Mouse (Mus musculus): ENCODE data around the gene Cybb.
"Not testable (repeated sequence)": the region's sequence is repeated elsewhere in the genome, so short reads cannot be mapped to it uniquely, and the experiment has no call there.

Cybb gene

GRCm38 (mm10) chrX:9487671-9488070 is at the start of gene Cybb:
Cybb (minus strand) TSS chrX:9487771.
- no peak for DNase-seq (ENCODE audit: low spot score)

DNA sequence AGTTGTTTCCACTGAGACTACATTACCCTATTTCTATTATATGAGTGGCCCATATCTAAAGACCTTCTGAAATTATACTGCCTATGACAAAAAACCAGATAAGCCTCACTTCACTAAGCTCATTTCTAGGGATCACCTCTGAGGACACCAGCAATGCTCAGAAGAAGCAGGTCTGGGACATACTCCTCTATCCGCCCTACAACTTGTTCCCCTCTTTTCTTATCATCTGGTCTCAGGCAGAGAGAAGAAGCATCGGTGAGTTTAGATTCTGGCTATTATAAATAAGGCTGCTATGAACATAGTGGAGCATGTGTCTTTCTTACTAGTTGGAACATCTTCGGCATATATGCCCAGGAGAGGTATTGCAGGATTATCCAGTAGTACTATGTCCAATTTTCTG is 49.3 kb upstream of the Cybb start:
- no peak for DNase-seq (ENCODE audit: low spot score)

DNA sequence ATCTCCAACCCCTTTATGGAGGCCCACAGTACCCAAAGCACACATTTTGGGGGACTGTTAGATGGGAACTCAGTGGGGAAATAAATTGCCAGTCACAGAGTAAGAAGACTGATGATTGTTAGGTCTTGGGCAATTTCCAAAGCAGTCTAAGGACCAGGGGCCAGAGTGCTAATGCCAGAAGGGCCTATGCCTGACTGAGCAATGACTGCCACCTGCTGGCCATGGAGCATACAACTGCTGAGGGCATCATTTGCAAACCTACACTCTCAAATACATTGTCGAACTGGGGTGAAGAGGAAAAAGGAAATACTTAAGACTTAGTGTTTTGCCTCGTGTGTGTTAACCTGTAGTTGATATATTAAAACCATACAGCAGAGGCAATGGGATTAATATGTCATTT is 32.4 kb upstream of the Cybb start:
- DNase-seq (ENCODE audit: low spot score) = peak; percentile 3

DNA sequence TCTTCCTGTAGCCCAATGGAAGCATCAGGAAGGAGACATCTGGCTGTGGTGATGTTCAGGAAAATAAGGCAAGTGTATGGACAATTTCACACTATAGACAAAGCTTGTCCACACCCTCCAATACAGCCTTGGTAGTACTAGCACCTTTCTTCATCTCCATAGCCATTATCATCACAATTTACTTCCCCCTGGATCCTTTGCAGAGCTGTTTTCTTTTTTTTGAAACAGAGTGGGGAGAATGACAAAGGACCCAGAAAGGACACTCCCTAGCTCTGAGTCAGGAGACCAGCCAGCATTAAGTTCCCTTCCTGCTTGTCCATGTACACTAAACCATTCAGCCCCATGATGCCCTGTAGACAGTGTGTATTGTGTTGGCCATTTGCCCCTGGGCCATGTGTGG is 30.0 kb upstream of the Cybb start:
- DNase-seq (ENCODE audit: low spot score) = not testable (repeated sequence)

GRCm38 (mm10) chrX:9475036-9475435 is 12.5 kb downstream of the Cybb start:
- DNase-seq (ENCODE audit: low spot score) = not testable (repeated sequence)

DNA sequence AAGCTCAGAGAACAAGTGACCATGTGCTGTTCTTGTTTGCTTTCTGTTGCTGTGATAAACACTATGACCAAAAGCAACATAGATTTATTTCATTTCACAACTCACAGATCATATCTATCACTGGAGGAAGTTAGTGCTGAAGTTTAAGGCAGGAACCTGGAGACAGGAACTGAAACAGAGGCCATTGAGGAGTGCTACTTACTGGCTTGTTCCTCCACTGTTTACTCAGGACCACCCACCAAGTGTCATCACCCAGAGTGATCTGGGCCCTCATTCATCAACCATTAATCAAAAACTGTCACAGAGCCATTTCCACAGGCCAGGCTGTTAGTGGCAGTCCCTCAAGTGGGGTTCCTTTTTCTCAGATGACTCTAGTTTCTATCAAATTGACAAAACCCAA is 13.1 kb downstream of the Cybb start:
- no peak for DNase-seq (ENCODE audit: low spot score)

DNA sequence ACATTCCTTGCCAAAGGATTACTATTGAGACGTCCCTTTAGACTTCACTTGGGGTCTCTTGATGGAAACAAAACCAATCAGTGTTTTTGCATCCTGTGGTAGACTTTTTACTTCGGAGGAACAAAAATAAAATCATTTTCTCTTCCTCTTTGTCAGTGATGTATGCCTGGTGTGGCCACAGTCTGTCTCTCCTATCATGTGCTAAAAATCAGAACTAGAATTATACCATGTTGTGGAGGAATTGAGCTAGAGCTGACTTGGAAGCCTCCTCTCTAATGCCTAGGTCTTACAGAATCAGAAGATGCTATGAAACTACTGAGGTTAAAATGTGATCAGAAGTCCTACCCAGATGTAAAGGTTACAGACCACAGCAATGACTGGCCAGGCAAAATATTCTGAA is 13.8 kb downstream of the Cybb start:
- no peak for DNase-seq (ENCODE audit: low spot score)

DNA sequence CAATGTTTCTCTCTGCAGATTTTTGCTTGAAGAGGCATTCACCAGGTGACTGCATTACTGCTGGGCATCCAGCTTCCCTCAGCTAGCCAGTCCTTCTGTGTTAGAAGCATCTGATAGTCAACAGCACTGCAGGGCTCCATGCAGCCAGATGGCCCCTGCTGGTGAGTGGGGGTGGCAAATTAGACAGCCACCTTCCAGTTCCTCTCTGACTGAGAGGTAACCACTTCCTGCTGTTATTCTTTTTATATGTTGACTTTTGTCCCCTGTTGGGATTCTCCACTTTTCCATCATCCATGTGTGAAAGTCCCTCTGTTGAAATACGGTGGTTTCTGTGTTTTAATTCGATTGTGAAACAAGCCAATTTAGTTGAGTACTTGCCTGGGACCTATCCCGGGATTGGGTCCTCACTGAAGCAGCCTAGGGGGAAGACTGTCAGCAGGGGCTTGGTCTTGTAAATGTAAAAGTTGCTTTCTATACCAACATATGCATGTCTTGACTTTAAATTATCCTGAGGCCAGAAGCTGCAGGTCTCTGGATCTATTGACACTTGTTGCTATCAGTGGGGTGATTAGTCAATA is 16.7 kb downstream of the Cybb start:
- DNase-seq (ENCODE audit: low spot score) = peak; percentile 16

GRCm38 (mm10) chrX:9469100-9469499 is 18.5 kb downstream of the Cybb start:
- no peak for DNase-seq (ENCODE audit: low spot score)

- no peak for DNase-seq (ENCODE audit: low spot score)
Observed at GRCm38 (mm10) chrX:9467020-9467419, 20.6 kb downstream of the Cybb start.

- DNase-seq (ENCODE audit: low spot score) = no peak
Observed at GRCm38 (mm10) chrX:9465890-9466289, 21.7 kb downstream of the Cybb start.

DNA sequence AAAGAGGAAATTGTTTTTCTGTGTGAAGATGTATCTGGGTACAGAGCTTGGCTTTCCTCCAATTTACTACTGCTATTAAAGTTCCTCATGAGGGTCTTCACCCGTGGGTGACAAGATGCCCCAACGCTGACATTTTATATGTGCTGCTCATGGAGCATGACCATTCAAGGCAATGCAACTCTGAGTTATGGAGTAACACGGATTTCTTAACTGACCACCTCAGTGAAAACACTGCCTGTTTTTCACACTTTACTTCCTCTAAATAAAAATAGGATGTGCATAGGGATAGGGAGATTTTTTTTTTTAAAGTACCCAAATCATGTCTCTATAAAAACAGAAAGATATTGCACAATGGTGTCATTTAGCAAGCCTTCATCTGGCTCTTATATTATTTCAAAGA is 24.9 kb downstream of the Cybb start:
- peak; percentile 15 for DNase-seq (ENCODE audit: low spot score)

DNA sequence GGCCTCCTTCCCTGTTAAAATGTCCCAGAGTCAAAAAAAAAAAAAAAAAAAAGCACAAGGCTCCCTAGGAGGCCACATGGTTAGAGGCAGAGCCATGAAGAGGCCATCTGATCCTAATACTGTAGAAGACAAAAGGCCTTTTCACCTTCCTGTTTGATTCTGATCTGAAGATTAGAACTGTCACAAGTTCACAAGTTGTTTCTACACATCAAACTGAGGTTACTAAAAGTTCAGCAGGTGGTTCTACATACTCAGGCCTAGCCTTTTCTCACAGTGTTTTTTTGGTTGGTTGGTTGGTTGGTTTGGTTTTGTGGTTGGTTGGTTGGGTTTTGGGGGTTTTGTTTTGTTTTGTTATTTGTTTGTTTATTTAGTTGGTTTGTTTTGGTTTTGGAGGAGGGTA is 26.2 kb downstream of the Cybb start:
- DNase-seq (ENCODE audit: low spot score) = no peak

- no peak for DNase-seq (ENCODE audit: low spot score)
Observed at GRCm38 (mm10) chrX:9460387-9460930, 27.1 kb downstream of the Cybb start.

GRCm38 (mm10) chrX:9452375-9452774 is 35.2 kb downstream of the Cybb start:
- no peak for DNase-seq (ENCODE audit: low spot score)

- no peak for DNase-seq (ENCODE audit: low spot score)
Observed at GRCm38 (mm10) chrX:9447284-9447683, 40.3 kb downstream of the Cybb start.

DNA sequence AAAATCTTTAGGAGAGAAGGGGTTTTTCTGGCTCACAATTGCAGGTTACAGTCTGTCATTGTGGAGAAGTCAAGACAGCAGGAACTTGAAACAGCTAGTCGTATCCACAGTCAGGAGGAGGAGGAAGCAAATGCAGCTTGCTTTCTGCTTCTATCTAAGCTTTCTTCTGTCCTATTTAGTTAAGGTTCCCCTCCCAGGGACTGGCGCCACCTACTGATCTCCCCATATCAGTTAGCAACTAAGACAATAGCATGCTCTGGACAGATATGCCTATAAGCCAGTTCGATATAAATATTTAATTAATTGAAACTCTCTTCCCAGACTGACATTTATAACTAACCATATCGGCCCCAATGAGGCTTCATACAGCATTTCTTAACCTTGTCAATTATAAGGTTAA is 46.5 kb downstream of the Cybb start:
- no peak for DNase-seq (ENCODE audit: low spot score)

GRCm38 (mm10) chrX:9440556-9440955 is 47.0 kb downstream of the Cybb start:
- DNase-seq (ENCODE audit: low spot score) = no peak

DNA sequence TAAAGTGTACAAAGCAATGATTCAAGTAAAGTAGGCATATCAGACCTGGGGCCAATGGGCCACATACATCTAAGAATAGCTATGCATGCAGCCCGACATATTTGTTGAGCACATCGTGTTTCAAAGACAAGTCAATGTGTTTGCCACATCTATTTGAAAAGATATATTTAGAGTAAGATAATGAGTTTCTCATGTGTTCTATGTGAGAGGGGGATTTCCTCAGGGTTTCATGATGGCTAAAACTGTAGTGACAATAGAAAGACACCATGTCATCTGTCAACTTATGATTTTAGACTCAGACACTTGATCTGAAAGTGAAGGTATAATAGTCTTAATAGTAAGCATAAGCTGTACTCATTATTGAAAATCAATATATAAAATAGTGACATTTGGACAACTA is 48.3 kb downstream of the Cybb start:
- no peak for DNase-seq (ENCODE audit: low spot score)

GRCm38 (mm10) chrX:9413889-9414288 is 73.7 kb downstream of the Cybb start:
- DNase-seq (ENCODE audit: low spot score) = no peak

Data from lung, postnatal 25 days (tissue).